Mouse (Mus musculus) 3134 (cell line): ENCODE measurements at regions not wholly inside any gene's neighbourhood (a gene's known extent, or its start where the extent isn't known, plus 50 kb on each side); places are given as distances from the start of the nearest gene placed in this dataset.
A peak's percentile ranks its signal among the peaks of the same experiment; 100 is the strongest.
"Not testable (repeated sequence)": the region's sequence is repeated elsewhere in the genome, so short reads cannot be mapped to it uniquely, and the experiment has no call there.

Source experiments
- DNase-seq: peaks from one replicate; pipeline ENCODE4 v3.0.0-alpha.2; 2011; ENCODE audit warnings: low spot score; ENCODE audit not compliant: insufficient read length; ENCODE audit errors: extremely low read depth

GRCm38 (mm10) chr1:177382596-177383190 is 59.5 kb upstream of the Zbtb18 start:
- no peak for DNase-seq

GRCm38 (mm10) chr1:177382147-177382546 is 60.0 kb upstream of the Zbtb18 start:
- DNase-seq: no peak

- DNase-seq: no peak
These were observed 64.0 kb upstream of the Zbtb18 start for GRCm38 (mm10) chr1:177378112-177378511.

DNA sequence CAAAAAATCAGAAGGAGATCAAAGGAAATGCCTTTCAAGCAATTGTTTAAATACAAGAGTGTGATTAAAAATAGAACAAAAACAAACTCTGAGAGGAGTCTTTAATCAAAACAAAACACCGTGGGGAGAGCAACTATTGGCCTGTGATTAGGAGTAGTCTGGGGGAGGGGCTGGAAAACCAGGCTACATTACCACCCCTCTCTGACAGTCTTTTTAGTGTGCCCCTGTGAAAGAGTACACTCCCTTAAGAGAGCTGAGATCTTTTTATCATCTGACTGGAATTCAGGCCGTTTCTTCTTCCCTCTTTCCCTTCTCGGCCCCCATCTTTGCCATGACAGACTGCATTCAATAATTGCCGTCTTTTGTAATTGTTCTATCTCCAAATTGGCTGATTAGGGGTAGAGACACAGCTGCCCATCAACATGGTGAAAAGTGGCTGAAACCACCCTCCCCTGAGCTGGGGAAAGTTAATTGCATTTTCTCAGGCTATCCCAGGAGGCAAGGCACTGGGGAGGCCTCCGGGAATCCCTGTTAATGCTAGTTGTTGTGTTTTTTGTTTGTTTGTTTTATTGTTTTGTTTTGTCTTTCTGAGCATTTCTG is 68.8 kb upstream of the Zbtb18 start:
- DNase-seq: no peak

- DNase-seq: no peak
These were observed 70.1 kb upstream of the Zbtb18 start for GRCm38 (mm10) chr1:177372066-177372465.

- DNase-seq: no peak
These were observed 74.1 kb upstream of the Zbtb18 start for GRCm38 (mm10) chr1:177367864-177368610.

GRCm38 (mm10) chr1:177366914-177367313 is 75.2 kb upstream of the Zbtb18 start:
- no peak for DNase-seq

DNA sequence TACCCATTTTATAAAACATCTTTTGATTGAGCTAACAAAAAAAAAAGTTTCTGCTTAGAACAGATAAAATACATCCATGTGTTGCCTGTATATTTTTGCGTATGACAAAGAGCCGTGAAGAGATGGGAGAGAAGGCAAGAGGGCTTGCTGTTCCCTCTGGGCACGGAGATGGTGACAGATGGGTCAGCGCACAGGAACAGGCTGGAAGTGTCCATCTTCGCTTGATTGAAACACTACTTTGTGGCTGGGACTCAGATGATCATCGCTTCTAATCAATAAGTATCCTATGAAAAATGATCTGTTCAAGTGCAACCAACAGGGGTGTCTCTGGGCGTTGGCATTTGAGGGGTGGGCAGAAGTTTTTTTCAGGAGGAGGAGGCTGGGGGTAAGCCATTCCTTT is 75.7 kb upstream of the Zbtb18 start:
- no peak for DNase-seq

- no peak for DNase-seq
These were observed 77.8 kb upstream of the Zbtb18 start for GRCm38 (mm10) chr1:177364355-177364754.

- no peak for DNase-seq
These were observed 79.8 kb upstream of the Zbtb18 start for GRCm38 (mm10) chr1:177362398-177362797.

DNA sequence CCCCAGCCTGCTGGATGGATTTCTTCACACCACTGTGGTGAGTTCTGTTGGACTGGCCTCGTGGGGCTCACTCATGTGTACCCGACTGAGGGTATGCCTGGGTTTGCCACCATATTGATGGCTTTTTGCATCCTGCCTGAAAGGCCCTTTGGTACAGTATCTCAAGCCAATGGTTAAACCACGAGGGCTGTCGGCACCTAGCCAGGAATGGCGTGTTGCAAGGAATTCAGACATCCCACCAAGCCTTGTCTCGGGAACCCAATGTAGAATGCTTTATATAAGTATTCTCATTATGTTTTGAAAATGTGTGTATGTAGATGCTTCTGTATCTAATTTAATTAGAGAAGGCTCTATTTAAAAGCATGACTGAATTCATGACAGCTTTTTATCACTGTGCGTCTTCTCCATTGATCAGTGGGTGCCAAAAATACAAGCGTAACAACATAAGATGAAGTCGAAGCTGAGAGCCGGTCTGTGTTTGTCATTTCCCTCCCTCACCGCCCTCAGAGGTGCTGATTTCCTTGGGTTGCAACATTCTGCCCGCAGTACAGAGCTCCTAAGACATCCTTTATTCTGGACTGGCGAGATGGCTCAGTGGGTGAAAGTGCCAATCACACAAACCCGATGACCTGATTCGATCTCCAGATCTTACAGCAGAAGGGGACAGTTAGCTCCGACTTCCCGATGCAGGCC is 90.5 kb upstream of the Akt3 start:
- no peak for DNase-seq

GRCm38 (mm10) chr1:177347208-177347607 is 89.2 kb upstream of the Akt3 start:
- no peak for DNase-seq

GRCm38 (mm10) chr1:177346540-177346939 is 88.5 kb upstream of the Akt3 start:
- DNase-seq: no peak

DNA sequence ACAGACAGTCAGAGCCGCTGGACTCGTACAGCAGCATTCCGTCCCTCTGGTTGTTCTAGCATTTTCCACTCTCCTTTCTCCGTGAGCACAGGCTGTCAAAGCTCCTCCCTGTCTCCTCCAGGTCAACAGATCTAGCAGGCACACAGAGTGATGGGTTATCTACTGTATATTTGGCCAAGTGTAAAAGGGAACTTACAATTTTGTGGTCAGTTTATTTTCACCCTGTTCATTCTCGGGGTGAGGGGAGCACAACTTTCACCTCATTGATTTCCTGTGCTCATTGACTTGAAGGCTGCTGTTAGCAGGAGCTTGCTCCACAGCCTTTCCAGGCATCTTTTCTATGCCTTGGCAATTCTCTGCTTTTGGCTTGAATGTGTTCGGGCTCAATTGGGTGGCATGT is 87.5 kb upstream of the Akt3 start:
- DNase-seq: no peak

- DNase-seq: no peak
These were observed 85.9 kb upstream of the Akt3 start for GRCm38 (mm10) chr1:177343949-177344348.

GRCm38 (mm10) chr1:177343121-177343520 is 85.1 kb upstream of the Akt3 start:
- no peak for DNase-seq

GRCm38 (mm10) chr1:177340232-177340631 is 82.2 kb upstream of the Akt3 start:
- DNase-seq: no peak

GRCm38 (mm10) chr1:177339207-177339787 is 81.3 kb upstream of the Akt3 start:
- DNase-seq: not testable (repeated sequence)

GRCm38 (mm10) chr1:177338466-177339206 is 80.6 kb upstream of the Akt3 start:
- DNase-seq: peak; percentile 66

DNA sequence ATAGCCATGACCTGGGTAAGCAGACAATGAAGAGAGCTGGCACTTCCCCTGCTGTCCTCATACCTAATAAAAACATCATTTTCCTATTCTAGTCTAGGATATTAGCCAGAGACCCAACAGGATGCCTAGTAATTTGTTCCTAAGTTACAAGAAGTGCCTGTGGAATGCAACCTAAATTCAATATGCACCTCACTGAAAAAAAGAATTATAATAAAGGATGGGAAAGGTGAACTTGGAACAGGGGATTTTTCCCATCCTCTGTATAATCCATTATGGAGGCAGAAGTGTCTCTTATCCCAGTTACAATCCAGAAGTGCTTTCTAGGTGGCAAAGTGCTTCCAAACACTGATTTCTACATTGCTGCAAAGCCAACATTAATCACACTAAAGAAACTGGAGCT is 79.8 kb upstream of the Akt3 start:
- DNase-seq: no peak
